Mouse (Mus musculus) cerebellum, adult 2 months (tissue): ENCODE results near the gene Tcte1.

Experiments
- CTCF ChIP-seq: fragments of 200-500 bp; IDR thresholded peaks from 2 replicates; pipeline ENCODE4 v1.5.1; 2011; ENCODE audit warnings: low read depth, mild to moderate bottlenecking, control low read depth, low read length, moderate library complexity, borderline replicate concordance; ENCODE audit not compliant: insufficient read depth
- POLR2A ChIP-seq: fragments of 200-500 bp; IDR thresholded peaks from 2 replicates; pipeline ENCODE4 v1.6.1; 2011; ENCODE audit warnings: low read length, control low read depth, borderline replicate concordance; ENCODE audit not compliant: insufficient read depth

DNA sequence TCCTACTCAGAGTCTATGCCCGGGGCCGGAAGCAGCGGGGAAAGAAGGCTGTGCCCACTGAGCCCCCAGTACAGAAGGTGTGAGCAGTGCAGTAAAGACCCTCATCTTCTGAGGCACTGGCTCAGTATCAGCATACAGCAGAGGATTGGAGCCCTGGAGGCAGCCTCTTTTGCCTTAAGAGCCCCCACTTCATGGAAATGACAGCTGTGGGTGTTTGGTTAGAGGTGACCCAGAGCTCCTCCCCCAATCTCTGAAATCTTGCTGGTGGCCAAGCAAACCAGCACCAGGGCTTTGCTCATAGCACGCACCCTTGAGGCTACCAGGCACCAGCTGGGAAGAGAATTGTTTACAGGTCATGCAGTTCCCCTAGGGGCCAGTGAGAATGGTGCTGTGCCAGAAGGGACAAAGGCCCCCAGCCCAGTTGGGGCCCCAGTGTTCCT lies 43.9 kb downstream of the Tcte1 start:
- TF ChIP-seq CTCF (no peak), POLR2A (no peak)
